Comparison of ENCODE assay signal across 18 mouse cellular contexts in genomic region chr1:67481974-67482373, GRCm38 (mm10).
"Had no signal": no experiment of that assay in that cellular context is flagged by ENCODE, and none has a peak within 500 bp of the region (broad histone marks: within the 10 kb centered on the region; RNA-seq: fewer than 3 reads in every experiment).

No protein-coding gene starts in this region.

- ATAC-seq: midbrain, embryonic 16.5 days had no signal

- H3K27ac ChIP-seq: neural tube, embryonic 13.5 days; neural tube, embryonic 15.5 days had no signal

- H3K9ac ChIP-seq: lung, embryonic 14.5 days; neural tube, embryonic 13.5 days; neural tube, embryonic 15.5 days had no signal

- H3K27me3 ChIP-seq: neural tube, embryonic 13.5 days; neural tube, embryonic 15.5 days had no signal

- H3K9me3 ChIP-seq: neural tube, embryonic 13.5 days; neural tube, embryonic 15.5 days had no signal

- H3K36me3 ChIP-seq: neural tube, embryonic 13.5 days; neural tube, embryonic 15.5 days had no signal

- H3K4me2 ChIP-seq: lung, embryonic 14.5 days; midbrain, embryonic 11.5 days; neural tube, embryonic 13.5 days; neural tube, embryonic 15.5 days had no signal

- DNase-seq: lung, adult 18-20 months; lung, embryonic 14.5 days; lung, postnatal 10 days; lung, postnatal 4 days; midbrain, embryonic 14.5 days; retina, postnatal 1 day; right cerebral cortex, adult 18-20 months; right cerebral cortex, postnatal 25 days; right cerebral cortex, postnatal 4 days; spleen, adult 18-20 months; thymus, adult 18-20 months; thymus, postnatal 14 days; thymus, postnatal 36 days had no signal

- H3K4me1 ChIP-seq: neural tube, embryonic 15.5 days had no signal

- H3K4me3 ChIP-seq: myocyte; neural tube, embryonic 13.5 days; neural tube, embryonic 15.5 days had no signal
